Mouse (Mus musculus) brain, embryonic 14.5 days (tissue): ENCODE data around the gene Hist1h3c.

Experiments
- CTCF ChIP-seq: fragments of 200-500 bp; IDR thresholded peaks from 2 replicates; pipeline ENCODE4 v1.5.1; 2012; ENCODE audit warnings: inconsistent platforms, mild to moderate bottlenecking, moderate library complexity, borderline replicate concordance; ENCODE audit not compliant: insufficient read depth, insufficient read length; ENCODE audit errors: extremely low read depth
- POLR2A ChIP-seq: fragments of 200-500 bp; IDR thresholded peaks from 2 replicates; pipeline ENCODE4 v1.6.1; 2012; ENCODE audit warnings: mild to moderate bottlenecking, inconsistent platforms, borderline replicate concordance; ENCODE audit not compliant: poor library complexity, insufficient read depth, insufficient read length, severe bottlenecking; ENCODE audit errors: extremely low read depth

- TF ChIP-seq CTCF: no peak
- no peak for TF ChIP-seq POLR2A
These were observed 38.6 kb downstream of the Hist1h3c start for GRCm38 (mm10) chr13:23706771-23707170.
